Mouse (Mus musculus): ENCODE data around the gene Hkdc1.
A peak's percentile ranks its signal among the peaks of the same experiment; 100 is the strongest.

Hkdc1 gene

GRCm38 (mm10) chr10:62379808-62380207, 42.5 kb downstream of the Hkdc1 start, which contains the start of gene Hk1:
Gene Hk1 (minus strand): TSS chr10:62379908.
- DNase-seq (ENCODE audit: low spot score) = no peak

DNA sequence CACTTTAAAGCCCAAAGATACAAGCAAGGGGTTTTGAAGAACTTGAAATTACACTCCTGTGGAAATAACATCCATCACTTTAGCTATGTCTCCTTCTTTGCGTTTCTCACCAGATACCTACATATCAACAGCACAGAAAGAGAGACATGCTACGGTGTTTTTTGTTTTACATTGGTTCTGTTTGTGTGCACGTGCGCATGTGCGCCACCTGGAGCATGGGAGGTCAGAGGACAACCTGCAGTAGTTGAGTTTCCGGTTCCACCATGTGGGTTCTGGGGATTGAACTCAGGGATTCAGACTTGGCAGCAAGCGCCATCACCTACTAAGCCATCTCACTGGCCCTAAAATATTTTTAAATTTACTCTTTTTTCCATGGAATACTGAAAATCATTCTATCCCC, 63.5 kb downstream of the Hkdc1 start:
- DNase-seq (ENCODE audit: low spot score) = no peak

DNA sequence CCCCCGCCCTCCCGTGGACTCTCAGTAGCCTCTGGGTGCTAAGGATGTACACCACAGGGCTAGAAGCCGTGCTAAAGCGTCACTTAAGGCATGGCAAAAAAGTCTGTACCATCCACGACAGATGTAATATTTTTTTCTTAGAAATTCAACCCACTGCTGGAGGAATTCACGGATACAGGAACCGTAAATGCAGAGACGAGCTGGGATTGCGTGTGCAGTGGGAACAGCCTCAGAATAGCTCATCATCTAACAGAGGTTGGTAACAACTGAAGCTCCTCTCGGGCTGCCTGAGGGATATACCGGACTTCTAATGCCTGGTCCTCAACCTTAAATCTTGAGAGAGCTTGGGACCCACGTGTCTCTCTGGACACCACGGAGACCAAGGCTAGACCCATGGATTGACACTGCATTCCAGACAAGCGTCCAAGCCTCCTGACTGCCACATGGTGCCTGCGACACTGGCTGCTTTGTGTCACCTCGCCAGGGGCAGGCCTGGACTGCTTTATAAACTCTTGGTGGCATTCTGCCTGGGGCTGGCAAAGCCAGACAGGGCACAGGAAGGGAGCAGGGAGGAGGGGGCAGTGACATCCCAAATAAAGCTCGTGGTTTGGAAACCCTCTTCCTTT, 66.1 kb downstream of the Hkdc1 start:
- no peak for DNase-seq (ENCODE audit: low spot score)

- no peak for DNase-seq (ENCODE audit: low spot score)
Measured at GRCm38 (mm10) chr10:62345147-62345546, 77.1 kb downstream of the Hkdc1 start.

DNA sequence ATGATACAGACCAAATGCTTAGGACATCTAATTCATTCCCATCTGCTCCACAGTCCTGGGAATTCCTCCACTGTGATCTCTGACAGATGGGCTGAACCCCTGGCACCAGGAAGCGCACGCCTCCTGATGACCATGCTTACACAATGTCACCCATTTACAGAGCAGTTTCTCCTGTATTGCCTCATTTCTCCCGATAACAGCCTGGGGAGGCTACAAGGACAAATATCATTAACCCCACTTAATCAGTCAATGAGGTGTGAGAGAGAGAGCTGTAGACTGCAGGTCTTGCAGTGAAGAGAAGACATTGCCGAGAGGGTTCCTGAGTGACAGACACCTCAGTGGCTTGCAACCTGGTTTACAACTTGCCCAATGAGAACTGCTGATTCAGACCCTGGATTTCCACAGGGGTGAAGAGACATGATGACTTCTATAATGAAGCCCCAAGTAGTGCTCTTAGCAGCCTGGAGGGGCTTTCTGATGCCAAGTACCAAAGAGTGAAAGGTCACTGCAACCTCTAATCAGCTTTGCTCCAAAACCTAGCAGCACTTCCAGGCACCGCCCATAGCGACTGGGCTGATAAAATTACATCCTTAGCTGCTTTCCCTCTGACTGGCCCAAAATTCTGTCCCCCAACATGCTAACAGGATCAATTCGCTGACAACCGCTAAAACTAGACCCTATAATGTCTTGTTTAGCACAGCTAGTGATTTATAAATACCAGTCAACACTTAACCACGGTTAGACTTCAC, 78.1 kb downstream of the Hkdc1 start:
- DNase-seq (ENCODE audit: low spot score) = no peak

DNA sequence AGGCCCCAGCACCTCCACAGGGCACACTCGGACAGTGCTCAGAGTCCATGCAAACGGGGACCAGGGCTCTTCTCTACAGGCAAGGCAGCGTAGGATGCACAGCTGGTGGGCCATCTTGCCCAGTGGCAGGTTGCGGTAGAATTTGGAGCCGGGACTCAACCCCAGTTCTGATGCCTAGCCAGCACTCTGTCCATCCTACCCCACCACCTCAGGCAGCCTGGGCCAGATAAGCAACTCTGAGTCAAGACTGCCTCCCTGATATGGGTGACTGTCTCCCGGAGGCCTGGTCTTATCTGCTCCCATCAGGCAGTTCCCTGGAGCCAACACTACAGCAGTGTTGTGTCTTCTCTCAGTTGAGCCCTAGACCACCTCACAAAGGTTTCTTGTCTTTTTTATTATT, 79.8 kb downstream of the Hkdc1 start:
- DNase-seq (ENCODE audit: low spot score) = no peak

GRCm38 (mm10) chr10:62341956-62342355, 80.3 kb downstream of the Hkdc1 start:
- no peak for DNase-seq (ENCODE audit: low spot score)

GRCm38 (mm10) chr10:62340991-62341390, 81.3 kb downstream of the Hkdc1 start:
- no peak for DNase-seq (ENCODE audit: low spot score)

- DNase-seq (ENCODE audit: low spot score) = peak; percentile 96
Measured at GRCm38 (mm10) chr10:62340095-62340731, 82.1 kb downstream of the Hkdc1 start.

DNA sequence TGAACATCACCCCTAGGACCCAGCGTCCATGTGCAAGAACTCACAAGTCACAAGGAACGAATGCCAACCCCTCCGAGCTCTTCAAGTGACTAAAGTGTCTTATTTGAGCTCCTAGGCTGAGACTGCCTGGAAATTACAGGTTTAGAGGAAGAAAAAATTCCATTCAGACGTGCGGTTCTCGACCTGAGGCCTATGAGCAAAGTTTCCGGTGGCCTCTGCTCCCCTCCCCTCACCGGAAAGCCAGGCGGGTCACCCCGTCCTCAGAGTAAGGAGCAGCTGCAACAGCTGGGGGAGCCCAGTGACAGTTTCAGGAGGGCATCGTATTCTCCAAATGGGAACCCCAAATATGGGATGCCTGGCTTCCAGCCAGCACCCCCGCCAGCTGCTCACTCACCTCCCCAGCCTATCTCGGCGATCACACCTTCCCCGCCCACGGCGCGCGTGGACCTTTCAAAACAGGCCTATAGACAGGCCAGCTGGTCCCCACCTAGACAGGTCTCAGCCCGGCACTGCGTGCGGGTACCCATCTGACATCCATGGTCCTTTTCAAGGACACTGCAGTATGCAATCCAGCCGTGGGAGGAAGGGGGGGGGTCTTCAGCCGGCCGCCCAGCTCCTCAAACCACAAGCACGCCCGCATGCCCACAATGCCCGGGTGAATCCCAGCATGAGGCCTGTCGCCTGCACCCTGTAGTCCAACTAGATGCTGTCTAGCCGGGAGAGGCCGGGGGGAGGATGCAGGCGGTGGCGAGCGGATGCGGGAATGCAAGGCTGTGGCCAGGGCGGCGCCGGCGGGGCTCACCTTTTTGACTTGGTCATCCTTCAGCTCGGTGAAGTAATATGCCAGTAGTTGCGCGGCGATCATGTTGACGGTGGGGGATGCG, 82.8 kb downstream of the Hkdc1 start:
- no peak for DNase-seq (ENCODE audit: low spot score)

GRCm38 (mm10) chr10:62338626-62339025, 83.7 kb downstream of the Hkdc1 start:
- DNase-seq (ENCODE audit: low spot score) = no peak

- DNase-seq (ENCODE audit: low spot score) = no peak
Measured at GRCm38 (mm10) chr10:62338176-62338575, 84.1 kb downstream of the Hkdc1 start.

DNA sequence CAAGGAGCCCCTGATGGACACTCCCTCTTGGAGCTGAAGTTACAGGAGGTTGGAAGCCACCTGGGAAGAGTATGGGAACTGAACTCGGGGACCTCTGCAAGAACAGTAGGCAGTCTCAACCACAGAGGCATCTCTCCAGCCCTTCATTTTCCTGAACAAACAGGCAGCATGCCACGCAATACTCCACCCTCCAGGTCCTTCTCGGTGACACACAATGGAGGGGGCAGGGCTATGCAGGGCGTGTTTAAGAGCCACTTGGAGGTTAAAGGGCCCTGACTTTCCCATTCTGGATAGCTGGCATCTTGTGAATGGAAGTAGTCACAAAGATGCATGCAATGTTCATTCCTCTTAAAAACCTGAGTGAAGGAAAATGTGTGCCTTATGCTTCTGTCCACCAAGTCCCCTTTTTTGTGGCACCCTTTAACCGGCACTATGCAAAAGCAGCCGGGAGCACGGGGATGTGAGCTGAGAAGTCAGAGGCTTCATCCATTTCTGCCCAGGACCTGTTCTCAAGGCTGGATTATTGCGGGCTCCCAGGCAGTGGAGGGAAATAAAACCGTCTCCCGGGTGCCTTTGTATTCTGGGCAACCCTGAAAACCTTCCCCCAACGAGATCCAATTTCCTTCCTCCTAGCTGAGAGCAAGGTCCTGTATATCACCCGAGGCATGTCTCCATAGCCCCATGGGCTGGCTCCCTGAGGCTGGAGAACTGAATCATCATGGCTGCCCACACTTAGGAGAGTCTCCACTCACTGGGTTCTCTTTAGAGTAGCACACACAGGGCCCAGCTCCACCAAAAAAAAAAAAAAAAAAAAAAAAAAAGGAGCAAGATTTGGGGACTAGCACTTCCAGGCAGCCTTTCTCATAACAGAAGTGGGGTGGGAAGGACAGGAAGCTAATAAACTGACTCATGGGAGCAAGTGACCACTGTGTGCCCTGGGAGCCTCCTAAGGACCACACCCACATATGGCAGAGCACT, 85.4 kb downstream of the Hkdc1 start:
- DNase-seq (ENCODE audit: low spot score) = no peak

DNA sequence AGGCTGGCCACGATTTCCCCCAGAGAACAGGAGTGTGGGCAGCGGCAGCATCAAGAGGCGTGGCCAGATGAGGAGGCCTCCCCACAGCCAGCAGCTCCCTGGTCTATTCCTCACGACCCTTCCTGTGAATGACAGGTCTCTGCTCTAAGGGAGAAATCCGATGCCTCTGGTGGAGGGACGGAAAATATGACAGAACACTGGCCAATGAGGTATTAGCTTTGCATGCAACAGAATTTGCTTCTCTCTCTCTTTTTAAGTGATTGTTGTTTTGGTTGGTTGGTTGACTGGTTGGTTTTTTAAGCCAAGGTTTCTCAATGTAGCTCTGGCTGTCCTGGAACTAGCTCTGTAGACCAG, 86.9 kb downstream of the Hkdc1 start:
- no peak for DNase-seq (ENCODE audit: low spot score)

DNA sequence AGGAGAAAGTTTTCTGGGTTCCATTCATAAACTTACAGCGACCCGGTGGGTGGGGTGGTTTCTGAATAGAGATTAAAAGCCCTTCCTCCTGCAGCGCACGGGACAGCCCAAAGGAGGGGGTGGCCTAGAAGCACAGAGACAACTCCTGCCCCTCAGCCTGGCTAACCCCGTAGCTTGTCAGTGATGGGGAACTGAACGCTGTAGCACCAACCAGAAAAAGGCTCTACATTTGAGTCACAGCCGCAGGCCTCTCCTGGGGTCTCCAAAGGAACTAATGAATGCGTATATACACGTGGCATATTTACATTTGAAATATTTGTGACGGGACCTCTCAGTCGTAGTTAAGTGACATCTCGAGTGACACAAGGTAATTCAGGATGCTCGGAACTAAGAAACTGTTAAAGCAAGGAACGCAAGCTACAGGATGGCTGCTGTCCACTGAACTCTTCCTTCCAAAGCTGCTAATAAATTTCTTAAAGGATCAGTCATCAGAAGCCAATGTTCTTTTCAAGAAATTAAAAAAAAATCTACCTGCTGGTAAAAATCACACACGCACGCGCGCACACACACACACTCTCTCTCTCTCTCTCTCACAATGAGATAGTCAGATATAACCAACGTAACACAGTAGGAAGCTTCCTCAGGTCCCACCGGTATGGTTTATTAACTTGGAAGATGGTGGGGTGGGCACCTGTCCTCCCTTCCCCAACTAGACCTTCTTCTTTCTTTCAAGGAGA, 87.4 kb downstream of the Hkdc1 start:
- no peak for DNase-seq (ENCODE audit: low spot score)

DNA sequence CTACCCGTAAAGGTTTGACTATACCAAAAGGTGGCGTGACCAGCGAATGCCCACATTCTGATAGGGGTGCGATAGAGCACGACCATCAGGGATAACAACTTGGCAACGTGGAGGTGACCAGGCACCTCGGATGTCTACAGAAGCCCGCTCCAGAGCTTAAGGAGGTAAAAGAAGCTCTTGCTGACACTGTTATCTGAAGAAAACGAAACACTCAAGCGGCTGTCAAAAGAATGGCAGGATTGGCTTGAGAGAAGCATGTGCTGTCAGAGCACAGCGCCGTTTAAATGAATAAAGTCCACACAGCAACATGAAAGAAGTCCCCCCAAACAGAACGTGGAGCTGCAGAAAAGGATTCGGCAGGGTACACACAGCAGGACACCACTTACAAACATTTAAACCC, 89.0 kb downstream of the Hkdc1 start:
- no peak for DNase-seq (ENCODE audit: low spot score)
